Mouse (Mus musculus): ENCODE data around the gene Mrps18b.

DNA sequence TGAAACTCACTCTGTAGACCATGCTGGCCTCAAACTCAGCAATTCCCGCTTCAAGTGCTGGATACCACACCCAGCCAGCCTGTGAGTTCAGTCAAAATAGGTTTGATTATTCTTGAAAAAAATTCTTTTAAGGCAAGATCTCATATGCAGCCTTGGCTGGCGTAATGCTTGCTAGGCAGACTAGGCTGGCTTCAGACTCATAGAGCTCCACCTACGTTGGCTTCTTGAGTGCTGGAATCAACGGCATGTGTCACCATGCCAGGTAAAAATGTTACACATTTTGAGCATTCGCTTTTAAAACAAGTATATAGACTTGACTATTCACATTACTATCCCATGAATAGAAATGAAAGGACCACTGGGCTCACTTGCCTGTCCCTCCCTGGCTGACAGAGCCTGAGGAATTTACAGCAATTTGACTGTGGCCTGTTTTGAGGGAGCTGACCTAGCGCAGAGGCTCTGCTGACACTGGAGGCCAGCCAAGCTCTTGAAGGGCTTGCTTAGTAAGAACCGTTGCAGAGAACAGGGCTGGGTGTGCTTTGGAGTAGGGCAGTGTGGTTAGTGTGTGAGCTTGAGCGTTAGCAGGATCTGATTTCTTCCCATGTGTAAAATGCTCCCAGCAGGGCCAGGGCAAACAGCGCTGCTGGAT lies 12.7 kb downstream of the Mrps18b start:
- TF ChIP-seq CTCF (IDR thresholded peaks at IDR 0.05; ENCODE audit: low read depth, low read length) (no peak), EP300 (IDR thresholded peaks at IDR 0.05; ENCODE audit: insufficient read depth, low read depth, low read length) (no peak), POLR2A (IDR thresholded peaks at IDR 0.05; ENCODE audit: insufficient read depth, low read length) (no peak)
